Mouse (Mus musculus) cortical plate, adult 2 months (tissue): ENCODE results near the gene Dhtkd1.
A peak's percentile ranks its signal among the peaks of the same experiment; 100 is the strongest.

Experiments
- CTCF ChIP-seq: fragments of 200-500 bp; IDR thresholded peaks from 2 replicates; pipeline ENCODE4 v1.5.1; 2011; ENCODE audit warnings: mild to moderate bottlenecking, control low read depth, low read length; ENCODE audit not compliant: insufficient read depth; ENCODE audit errors: extremely low read depth
- POLR2A ChIP-seq: fragments of 200-500 bp; IDR thresholded peaks from 2 replicates; pipeline ENCODE4 v1.6.1; 2011; ENCODE audit warnings: mild to moderate bottlenecking, low read length, control low read depth; ENCODE audit not compliant: insufficient read depth; ENCODE audit errors: extremely low read depth

DNA sequence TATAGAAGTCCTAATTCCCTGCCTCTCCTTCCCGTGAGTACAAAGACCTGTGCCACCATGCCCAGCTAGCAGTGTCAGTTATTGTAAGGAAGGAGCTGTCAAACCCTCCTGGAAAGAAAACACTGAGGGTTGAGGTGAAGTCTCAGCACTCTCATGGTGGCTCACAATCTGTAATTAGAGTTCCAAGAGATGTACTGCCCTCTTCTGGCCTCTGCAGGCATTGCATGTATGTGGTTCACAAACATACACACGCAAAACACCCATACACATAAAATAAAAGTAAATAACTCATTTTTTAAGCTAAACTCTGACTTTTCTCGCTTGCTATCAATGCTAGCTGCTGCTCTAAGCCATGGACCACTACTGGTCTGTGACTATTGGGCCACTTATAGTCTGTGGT, 36.0 kb downstream of the Dhtkd1 start:
- peak; percentile 40; the same call in 1 of the 2 replicates for TF ChIP-seq CTCF
- no peak for TF ChIP-seq POLR2A
